Mouse (Mus musculus): ENCODE results near the gene Methig1.

GRCm38 (mm10) chr15:100330739-100331138 is 22.2 kb upstream of the Methig1 start:
- no peak for TF ChIP-seq ZC3H11A (IDR thresholded peaks at IDR 0.05; ENCODE audit: borderline replicate concordance, low read depth, low read length)
- no peak for TF ChIP-seq CHD2 (IDR thresholded peaks at IDR 0.05; ENCODE audit: low read depth, low read length)
- TF ChIP-seq HCFC1 (IDR thresholded peaks at IDR 0.05; ENCODE audit: borderline replicate concordance, insufficient read depth, low read length): no peak
- TF ChIP-seq ZNF384 (IDR thresholded peaks at IDR 0.05; ENCODE audit: low read depth, low read length): no peak

All from ES-E14 (cell line).